Mouse (Mus musculus) liver, adult 2 months (tissue): ENCODE measurements at regions not wholly inside any gene's neighbourhood (a gene's known extent, or its start where the extent isn't known, plus 50 kb on each side); places are given as distances from the start of the nearest gene placed in this dataset.

Experiments
- DNase-seq: peaks from one replicate; pipeline ENCODE4 v3.0.0-alpha.2; 2011; ENCODE audit warnings: low read depth, low spot score; ENCODE audit errors: extremely low read depth
- H3K27ac ChIP-seq: fragments of 200-500 bp; replicated peaks from 2 replicates; pipeline ENCODE4 v1.5.1; 2012; ENCODE audit warnings: low read depth, mild to moderate bottlenecking, control low read depth, inconsistent platforms, low read length; ENCODE audit not compliant: insufficient read depth
- H3K27me3 ChIP-seq: fragments of 200-500 bp; 2 replicates; pipeline ENCODE4 v1.6.1; 2012; ENCODE audit warnings: mild to moderate bottlenecking, moderate library complexity, low read length, inconsistent platforms; ENCODE audit not compliant: control insufficient read depth, insufficient read depth
- H3K36me3 ChIP-seq: fragments of 200-500 bp; 2 replicates; pipeline ENCODE4 v1.6.1; 2012; ENCODE audit warnings: low read length, inconsistent platforms; ENCODE audit not compliant: control insufficient read depth, insufficient read depth
- H3K4me1 ChIP-seq: fragments of 200-500 bp; 2 replicates; pipeline ENCODE4 v1.6.1; 2011; ENCODE audit warnings: low read length; ENCODE audit not compliant: control insufficient read depth, insufficient read depth
- H3K4me3 ChIP-seq: fragments of 200-500 bp; 2 replicates; pipeline ENCODE4 v1.5.1; 2011; ENCODE audit warnings: low read depth, mild to moderate bottlenecking, control low read depth, low read length, moderate library complexity; ENCODE audit not compliant: insufficient read depth
- H3K79me2 ChIP-seq: fragments of 200-500 bp; 2 replicates; pipeline ENCODE4 v1.6.1; 2012; ENCODE audit warnings: inconsistent platforms, mild to moderate bottlenecking, low read length, moderate library complexity; ENCODE audit not compliant: control insufficient read depth, insufficient read depth
- H3K9ac ChIP-seq: fragments of 200-500 bp; 2 replicates; pipeline ENCODE4 v1.6.1; 2012; ENCODE audit warnings: low read depth, mild to moderate bottlenecking, control low read depth, inconsistent platforms, low read length
- CTCF ChIP-seq: fragments of 200-500 bp; IDR thresholded peaks from 2 replicates; pipeline ENCODE4 v1.5.1; 2011; ENCODE audit warnings: low read depth, low read length, control low read depth
- POLR2A ChIP-seq: fragments of 200-500 bp; IDR thresholded peaks from 2 replicates; pipeline ENCODE4 v1.6.1; 2011; ENCODE audit warnings: low read length, control low read depth; ENCODE audit not compliant: insufficient read depth; ENCODE audit errors: extremely low read depth
- WGBS: fragments of 180-500 bp; shearing (Covaris S2); methylation state at CpG from one replicate; pipeline ENCODE4 v1.1.7; 2018; 5-methylcytosine and 5-hydroxymethylcytosine counted together

GRCm38 (mm10) chrX:49947678-49948077, 56.4 kb upstream of the Olfr1322 start:
- Histone ChIP-seq H3K36me3 (no peaks in the 10 kb centered on the region), H3K27ac (no peak overlapping the region), H3K9ac (no peak overlapping the region), H3K4me3 (no peak overlapping the region), H3K4me1 (no peaks in the 10 kb centered on the region), H3K79me2 (no peaks in the 10 kb centered on the region), H3K27me3 (no peaks in the 10 kb centered on the region)
- peak; percentile 3 for DNase-seq
- TF ChIP-seq CTCF (no peak), POLR2A (no peak)
- WGBS, result 62% methylated on average over 1 of the region's 1 CpGs
